Mouse (Mus musculus): ENCODE data around the gene Mef2b. TPM values are rescaled to one million over a fixed set of nuclear protein-coding genes. Genes with fewer than 3 reads are reported as not detected.
A peak's percentile ranks its signal among the peaks of the same experiment; 100 is the strongest.

Gene Mef2b
- total RNA-seq, 2 experiments from 2014 or later = not detected

DNA sequence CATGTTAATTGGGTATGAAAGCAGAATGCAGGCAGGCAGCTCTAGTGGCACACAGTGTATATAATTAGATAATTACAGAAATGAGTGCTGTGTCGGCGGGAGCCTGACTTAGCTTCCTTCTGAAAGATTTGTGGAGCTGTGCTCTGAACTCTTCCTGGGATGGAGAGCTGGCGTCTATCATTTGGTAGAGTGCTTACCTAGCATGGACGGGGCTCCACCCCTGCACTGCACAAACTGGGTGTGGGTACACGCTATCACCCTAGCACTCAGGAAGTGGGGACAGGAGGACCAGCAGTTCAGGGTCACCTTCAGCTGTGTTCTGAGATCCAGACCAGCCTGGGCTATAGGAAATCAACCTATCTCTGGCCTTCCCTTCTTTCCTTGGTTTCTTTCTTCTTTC lies 33.8 kb downstream of the Mef2b start:
- no peak for ATAC-seq (replicated peaks; ENCODE audit: poor library complexity, severe bottlenecking)

DNA sequence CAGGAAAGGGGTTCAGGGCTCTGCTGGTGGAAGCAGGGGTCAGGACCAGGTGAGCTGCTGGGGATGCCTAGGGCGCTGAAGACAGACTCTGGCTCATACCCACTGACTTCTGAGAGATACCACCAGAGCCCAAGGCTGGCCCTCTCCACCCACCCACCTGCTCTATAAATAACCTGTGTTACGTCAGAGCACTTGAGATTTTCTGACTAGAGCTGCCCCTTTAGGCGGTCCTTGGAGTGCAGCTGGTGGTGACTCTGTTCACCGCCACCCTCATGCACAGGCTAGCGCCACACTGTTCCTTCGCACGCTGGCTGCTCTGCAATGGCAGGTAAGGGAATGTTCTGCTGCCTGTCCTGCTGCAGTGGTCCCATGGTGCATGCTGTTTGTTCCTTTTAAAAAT lies 34.6 kb downstream of the Mef2b start:
- ATAC-seq (replicated peaks; ENCODE audit: poor library complexity, severe bottlenecking) = no peak

DNA sequence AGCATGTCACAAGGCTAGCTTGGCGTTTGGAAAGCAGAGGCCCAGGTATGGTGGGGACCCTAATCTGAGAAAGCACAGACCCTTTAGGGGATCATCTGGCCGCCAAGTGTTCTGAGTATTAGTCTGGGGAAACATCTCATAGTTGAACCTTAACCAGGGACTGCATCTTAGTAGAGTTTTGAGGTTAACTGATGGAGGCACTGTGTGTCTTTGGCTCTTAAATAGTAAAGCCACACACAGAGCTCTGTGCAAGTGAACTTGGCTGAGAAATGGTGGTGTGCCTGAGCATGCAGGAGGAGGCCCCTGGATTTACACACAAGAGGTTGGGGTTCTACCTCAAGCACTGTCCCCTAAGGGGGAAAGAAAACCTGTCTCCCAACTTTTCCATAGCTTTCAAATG lies 38.7 kb downstream of the Mef2b start:
- no peak for ATAC-seq (replicated peaks; ENCODE audit: poor library complexity, severe bottlenecking)

DNA sequence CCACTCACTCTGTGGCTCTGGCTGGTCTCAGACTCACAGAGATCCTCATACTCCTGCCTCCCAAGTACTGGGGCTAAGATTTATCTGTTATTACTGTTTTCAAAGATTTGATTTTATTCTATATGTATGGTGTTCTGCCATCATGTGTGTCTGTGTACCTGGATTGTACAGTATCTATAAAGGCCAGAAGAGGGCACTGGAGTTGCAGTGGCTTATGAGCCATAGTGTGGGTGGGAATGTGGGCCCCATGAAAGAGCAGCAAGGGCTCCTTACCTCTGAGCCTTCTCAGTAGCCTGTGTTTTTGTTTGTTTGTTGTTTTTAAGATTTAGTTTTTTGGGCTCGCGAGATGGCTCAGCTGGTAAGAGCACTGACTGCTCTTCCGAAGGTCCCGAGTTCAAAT lies 39.6 kb downstream of the Mef2b start:
- no peak; the same call in 1 of the 2 replicates for ATAC-seq (replicated peaks; ENCODE audit: poor library complexity, severe bottlenecking)

DNA sequence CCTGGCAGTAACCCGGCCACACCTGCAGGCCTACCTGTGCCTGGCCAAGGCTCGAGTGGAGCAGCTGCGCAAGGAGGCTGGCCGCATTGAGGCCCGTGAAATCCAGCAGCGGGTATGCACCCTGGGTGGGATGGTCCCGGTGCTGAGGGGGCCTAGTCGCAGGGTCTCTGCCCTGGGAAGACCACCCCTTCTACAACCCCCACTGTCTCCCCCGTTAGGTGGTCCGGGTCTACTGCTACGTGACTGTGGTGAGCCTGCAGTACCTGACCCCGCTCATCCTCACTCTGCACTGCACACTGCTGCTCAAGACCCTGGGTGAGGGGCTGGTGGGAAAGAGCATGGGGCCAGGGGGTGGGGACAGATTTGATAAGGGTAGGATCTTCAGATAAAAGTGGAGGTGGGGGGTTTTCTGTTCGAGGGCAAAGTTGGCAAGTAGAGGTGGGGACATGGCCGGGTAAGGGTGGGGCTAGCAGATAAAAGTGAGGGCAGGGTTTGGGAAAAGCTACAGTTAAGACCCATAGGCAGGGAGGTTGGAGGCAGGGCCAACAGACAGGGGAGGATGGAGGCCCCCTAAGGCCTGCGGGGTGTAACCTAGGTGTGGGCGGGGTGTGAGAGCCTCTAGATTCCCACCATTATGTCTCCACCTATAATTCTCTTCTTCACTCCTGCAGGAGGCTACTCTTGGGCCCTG lies 41.8 kb downstream of the Mef2b start:
- ATAC-seq (replicated peaks; ENCODE audit: poor library complexity, severe bottlenecking) = no peak

DNA sequence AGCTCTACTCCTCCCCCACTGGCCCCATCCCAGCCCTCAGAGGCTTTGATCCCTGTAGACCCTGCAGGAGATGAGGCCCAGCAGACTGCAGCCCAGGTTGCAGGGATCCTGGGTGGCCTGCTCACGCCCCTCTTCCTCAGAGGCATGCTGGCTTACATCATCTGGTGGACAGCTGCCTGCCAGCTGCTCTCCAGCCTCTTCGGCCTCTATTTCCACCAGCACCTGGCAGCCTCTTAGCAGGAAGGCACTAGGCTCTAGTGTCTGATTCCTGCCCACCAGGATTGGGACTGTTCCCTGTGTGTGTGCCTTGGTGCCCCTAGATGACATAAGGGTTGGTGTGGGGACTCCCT lies 42.4 kb downstream of the Mef2b start:
- ATAC-seq (replicated peaks; ENCODE audit: poor library complexity, severe bottlenecking) = no peak

DNA sequence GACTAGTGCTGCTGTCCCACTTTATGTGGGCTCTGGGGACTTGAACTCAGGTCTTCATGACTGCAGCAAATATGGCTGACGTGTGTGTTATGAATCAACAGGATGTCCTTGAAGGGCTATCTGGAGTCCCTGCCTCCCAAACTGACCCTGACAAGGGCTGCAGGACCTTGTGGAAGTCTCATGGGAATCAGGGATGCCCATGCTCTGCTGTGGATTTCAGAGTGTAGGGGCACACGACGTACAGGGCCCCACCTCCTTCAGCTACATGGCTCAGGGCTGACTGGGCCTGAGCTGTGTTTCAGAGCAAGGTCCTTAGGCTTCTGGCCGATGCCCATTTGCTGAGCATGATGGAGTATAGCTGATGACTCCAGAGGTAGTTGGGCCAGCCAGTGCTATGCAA lies 43.7 kb downstream of the Mef2b start:
- no peak for ATAC-seq (replicated peaks; ENCODE audit: poor library complexity, severe bottlenecking)

DNA sequence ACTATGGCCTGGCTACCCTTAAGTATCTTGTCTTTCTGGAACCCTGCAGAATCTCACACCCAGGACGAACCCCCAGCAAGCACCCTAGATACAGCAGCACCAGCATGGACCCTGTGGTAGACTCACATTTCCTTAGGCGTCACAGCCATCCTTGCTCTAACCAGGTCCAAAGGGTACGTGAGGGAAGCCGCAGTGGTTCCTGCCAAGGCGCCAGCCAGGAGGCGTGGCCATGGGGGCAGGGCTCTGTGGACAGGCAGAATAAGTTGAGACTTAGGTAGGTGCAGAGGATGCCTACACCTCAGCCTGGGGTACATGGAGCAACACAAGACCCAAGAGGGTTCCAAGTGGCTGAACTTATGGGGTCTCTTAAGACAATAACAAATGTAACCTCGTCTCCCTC lies 49.2 kb downstream of the Mef2b start:
- no peak for ATAC-seq (replicated peaks; ENCODE audit: poor library complexity, severe bottlenecking)

DNA sequence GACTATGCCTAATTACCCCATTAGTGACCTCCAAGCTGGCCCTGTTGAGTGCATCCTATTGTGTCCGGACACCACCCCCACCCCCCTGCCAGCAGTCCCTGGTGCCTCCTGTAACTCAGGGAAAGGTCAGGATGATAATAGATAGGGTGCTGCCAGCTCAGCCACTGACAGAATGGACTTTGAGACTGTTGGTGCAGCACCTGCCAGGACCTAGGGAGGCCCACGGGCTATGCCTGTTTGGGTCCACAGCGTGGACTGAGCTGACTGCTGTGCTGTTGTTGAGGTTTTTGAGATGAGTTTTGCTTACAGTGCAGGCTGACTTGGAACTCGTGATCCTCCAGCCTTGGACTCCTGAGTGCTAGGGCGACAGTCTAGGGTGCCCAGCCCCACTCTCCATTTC lies 53.7 kb downstream of the Mef2b start:
- no peak for ATAC-seq (replicated peaks; ENCODE audit: poor library complexity, severe bottlenecking)

DNA sequence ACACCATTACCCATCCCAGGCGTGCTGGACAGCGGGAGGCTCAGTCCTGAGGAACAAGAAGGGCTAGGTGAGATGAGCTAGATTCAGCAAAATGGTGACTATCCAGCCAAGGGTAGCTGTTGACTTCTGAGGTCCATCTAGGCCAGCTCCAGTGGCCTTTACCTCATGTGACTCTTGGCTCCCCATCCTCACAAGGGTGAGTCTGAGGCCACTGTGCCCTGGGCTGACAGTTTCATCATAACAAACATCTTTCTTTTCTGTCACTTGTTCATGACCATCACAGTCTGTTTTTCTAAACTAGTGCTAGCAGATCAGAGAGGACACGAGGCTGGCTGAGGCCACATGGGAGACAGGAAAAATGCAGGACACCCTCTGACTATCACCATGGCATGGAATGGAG lies 54.7 kb downstream of the Mef2b start:
- no peak for ATAC-seq (replicated peaks; ENCODE audit: poor library complexity, severe bottlenecking)

DNA sequence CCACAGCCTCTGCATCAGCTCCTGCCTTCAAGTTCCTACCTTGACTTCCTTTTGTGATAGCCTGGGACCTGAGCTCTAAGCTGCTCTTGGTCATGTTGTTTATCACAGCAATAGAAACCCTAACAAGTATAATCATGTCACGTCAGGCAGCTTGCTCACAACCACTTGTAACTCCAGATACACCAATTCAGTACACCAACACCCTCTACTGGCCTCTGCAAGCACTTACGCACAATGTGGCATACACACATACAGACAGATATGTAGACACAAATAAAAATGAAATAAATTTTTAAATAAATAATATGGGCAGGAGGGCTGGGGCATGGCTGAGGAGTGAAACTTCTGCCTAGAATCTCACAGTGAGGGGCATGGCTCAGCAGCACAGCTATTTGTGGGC lies 56.3 kb downstream of the Mef2b start:
- no peak for ATAC-seq (replicated peaks; ENCODE audit: poor library complexity, severe bottlenecking)

DNA sequence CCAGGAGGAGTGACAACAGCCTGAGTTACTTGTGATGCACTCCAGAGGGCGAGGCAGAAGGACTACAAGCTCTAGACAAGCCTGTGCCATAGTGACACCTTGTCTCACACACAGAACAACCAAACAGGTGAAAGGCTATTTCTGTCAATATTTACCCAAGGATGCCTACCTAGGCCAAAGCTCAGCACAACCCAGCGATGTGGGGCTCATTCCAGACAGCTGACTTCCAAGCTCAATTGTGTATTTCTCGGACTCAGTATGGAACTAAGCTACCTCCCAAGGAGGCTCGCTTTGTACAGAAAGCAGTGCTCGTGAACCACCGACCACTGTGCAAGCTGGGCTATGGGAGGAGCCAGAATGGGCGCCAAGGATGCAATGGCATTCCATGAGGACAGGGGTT lies 58.1 kb downstream of the Mef2b start:
- no peak for ATAC-seq (replicated peaks; ENCODE audit: poor library complexity, severe bottlenecking)

DNA sequence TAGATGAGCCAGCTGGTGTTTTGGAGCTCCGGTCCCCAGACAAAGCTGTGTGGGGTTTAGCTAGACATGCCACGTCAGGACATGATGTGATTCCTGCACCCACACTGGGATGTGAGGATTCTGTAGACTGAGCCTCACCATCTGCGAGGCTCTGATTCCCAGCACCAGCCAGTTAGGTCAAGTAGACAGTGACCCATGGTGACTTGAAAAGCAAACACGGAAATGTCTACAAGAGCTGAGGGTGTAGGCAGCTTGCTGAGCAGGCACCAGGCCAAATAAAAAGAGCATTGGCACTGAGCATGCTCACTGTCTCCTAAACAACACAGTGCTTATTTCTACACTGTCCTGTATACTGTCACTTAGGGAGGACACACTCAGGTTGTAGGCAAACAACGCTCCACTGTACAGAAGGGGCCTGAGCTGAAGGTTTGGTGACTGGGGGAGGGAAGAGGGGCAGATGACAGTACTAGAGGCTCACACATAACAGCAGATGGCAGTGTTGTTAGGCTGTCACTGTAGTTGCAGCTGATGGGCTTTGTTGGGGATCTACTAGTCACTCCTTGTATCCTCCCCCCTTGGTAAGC lies 60.7 kb downstream of the Mef2b start:
- ATAC-seq (replicated peaks; ENCODE audit: poor library complexity, severe bottlenecking) = no peak

DNA sequence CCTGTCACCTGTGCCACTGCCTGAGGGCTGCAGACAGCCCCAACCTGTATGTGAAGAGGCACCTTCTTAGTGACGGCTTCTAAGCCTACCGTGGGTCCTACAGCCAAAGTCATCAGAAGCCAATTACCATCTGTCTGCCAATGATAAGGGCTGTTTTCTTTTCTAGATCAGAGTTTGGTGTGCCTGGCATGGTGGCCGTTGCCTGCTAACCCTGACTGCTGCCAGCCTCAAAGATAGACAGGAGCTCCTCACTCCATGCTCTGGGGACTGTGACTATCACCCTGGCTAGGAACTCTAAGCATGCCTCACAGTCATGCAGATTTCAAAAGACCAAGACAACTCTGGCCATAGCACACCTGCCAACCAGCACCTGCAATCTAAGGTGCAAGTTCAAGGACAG lies 61.9 kb downstream of the Mef2b start:
- no peak for ATAC-seq (replicated peaks; ENCODE audit: poor library complexity, severe bottlenecking)

DNA sequence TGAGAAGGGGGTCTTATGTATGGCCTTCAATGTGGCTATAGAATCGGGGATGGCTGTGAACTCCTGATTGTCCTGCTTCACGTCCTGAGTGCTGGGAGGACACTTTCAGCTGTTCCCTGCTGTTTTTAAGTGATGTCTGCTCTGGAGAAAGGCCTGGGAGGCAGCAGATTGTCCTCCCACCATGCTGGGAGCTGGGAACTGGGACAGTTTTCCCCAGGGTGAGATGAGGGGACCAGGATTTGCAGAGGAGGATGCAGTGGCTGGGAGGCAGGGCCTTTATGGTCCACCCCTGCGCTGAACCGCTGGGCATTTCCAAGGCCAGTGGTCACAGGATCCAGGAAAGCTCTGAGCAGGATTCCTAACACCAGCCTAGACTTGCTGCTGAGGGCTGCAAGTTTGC lies 63.6 kb downstream of the Mef2b start:
- ATAC-seq (replicated peaks; ENCODE audit: poor library complexity, severe bottlenecking) = no peak

DNA sequence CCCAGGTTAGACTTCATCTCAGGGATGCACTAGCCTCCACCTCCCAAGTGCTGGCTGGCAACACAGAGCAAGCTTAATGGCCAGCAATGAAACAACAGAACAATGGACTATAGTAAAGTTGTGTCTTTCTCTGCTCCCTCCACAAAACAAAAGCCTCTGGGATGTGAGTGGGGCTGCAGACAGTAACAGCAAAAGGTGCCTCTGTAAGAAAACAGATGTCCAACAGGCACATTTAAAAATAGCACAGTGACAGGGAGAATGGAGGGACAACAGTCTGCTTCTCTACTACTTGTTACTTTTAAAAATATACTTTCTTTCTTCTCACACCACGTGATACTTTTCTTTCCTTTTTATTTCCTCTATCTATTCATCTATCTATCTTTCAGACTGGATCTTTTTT lies 65.2 kb downstream of the Mef2b start:
- no peak for ATAC-seq (replicated peaks; ENCODE audit: poor library complexity, severe bottlenecking)

DNA sequence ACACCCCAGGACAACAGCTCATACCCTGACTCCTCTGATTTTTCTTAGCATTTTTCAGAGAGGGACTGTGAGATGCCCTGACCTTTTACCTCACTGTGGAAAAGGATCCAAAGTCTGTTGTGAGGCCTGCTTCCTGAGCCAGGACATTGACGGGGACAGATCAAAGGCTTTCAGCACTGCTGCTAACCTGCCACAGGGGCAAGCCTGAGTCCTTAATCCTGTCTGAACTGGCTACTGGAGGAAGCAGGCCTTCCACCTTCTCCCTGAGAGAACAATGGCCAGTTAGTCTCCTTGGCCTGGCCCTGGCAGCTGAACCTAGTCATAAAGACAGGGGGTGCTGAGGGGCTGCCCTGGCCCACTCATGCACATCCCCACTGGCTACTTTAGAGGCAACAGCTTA lies 68.6 kb downstream of the Mef2b start:
- no peak for ATAC-seq (replicated peaks; ENCODE audit: poor library complexity, severe bottlenecking)

DNA sequence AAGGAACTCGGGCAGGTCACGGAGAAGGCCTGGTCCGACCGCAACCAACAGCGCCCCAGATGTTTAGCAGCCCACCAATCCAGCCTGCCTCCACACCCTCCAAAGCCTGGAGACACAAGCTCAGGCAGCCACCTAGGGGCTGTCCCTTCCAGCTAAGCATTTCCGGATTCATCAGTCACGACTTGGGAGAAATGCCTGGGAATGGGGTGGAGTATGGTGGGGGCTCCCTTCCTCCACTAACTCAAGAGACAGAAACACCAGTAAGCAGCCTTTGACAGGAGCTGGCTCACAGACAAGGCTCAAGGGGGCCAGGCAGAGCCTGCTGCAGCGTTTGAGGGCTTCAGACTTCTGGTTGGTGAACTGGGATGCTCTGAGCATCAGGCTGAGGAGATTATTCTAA lies 71.0 kb downstream of the Mef2b start:
- no peak for ATAC-seq (replicated peaks; ENCODE audit: poor library complexity, severe bottlenecking)

DNA sequence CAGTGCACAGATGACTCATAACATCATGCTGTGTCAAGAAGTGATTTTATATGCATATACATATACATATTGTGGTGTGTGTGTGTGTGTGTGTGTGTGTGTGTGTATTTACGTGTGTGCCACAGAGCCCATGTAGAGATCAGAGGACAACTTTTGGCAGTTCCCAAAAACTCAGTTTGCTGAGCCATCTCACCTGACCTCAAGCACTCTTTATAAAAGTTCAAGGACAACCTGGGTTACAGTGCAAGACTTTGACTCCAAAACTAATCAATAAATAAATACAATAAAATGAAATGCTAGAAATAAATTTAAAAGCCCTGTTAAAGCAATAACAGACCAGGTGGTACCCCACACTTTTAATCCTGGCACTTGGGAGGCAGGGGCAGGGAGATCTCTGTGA lies 71.8 kb downstream of the Mef2b start:
- ATAC-seq (replicated peaks; ENCODE audit: poor library complexity, severe bottlenecking) = no peak

DNA sequence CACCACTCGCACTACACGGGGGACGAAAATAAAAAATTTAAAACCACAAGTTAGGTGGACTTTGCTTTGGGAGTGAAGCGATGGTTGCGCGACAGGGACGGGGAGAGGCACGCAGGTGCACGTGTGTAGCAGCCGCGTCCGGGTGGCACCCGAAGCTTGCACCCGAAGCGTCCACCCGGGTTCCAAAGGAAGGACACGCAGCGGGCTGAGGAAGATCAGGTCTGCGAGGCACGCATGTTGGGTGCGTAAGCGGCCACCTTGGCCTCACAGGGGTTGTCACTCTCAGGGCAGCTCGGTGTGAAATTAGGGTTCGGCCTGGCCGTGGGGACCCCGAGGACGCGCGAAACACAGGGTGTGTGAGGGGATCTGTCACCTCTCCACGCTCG lies 72.2 kb downstream of the Mef2b start:
- no peak for ATAC-seq (replicated peaks; ENCODE audit: poor library complexity, severe bottlenecking)

DNA sequence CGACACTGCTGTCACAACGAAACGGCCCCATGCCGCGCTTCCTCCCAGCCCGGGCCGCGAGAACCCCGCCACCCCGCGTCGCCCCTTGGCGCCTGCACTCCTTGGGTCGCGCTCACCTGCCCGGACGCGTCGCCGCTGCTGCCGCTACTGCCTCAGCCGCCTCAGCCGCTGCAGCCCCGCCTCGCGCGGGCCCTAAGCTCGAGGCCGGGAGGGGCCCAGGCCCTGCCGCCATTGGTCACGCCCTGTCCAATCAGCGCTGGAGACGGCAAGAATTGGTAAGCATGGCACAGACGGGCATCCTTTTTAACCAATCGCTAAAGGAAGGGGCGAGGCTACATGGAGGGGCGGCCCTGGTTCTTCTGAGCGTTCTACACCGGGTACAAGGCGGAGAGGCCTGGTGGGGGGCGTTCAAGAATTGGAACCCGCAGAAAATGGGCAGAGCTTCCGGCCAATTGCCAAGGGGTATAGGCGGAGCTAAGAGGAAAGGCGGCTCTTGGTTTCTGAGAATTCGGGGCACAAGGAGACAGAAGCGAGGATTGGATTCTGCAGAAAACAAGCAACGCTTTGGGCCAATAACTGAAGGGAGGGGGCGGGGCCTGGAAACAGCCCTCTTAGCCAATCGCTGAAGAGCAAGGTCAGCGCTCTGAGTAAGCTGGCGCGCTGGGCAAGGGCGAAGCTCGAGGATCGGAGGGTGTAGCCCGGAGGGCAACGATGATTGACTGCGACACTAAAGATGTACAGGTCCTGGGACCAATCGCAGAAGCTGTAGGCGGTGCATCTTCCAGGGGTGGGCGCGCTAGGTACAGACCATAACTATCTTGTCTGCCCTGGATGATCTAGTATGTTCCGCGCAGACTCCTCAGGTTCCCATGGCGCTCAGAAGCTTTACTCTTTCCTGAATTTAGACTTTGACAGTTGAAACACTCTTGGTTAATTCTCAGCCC lies 72.9 kb downstream of the Mef2b start, which contains the start of gene Slc25a42:
TSS of gene Slc25a42 (minus strand) at position 194 of the 944 bp plus-strand sequence.
- peak; percentile 85 for ATAC-seq (replicated peaks; ENCODE audit: poor library complexity, severe bottlenecking)

DNA sequence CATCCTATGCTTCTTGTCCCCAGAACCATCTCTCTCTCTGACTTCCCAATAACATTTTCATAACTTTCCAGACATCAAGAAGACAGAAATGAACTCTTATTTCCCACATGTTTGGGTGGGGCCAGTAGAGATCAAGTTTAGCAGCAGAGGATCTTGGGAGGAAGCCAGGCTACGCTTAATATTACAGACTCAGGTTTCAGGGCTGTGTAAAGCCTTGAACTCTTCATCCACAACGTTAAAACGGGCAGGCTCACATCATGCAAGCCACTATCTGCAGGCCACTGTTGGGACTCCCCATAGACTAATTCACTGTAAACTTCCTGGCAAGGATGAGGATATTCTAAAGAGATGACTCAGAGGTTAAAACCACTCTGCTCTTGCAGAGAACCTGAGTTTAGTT lies 74.9 kb downstream of the Mef2b start:
- no peak for ATAC-seq (replicated peaks; ENCODE audit: poor library complexity, severe bottlenecking)
